Mouse (Mus musculus) brain, embryonic 14.5 days (tissue): ENCODE results near the gene Hist1h2ac.

Source experiments
- CTCF ChIP-seq: fragments of 200-500 bp; IDR thresholded peaks from 2 replicates; pipeline ENCODE4 v1.5.1; 2012; ENCODE audit warnings: inconsistent platforms, mild to moderate bottlenecking, moderate library complexity, borderline replicate concordance; ENCODE audit not compliant: insufficient read depth, insufficient read length; ENCODE audit errors: extremely low read depth
- POLR2A ChIP-seq: fragments of 200-500 bp; IDR thresholded peaks from 2 replicates; pipeline ENCODE4 v1.6.1; 2012; ENCODE audit warnings: mild to moderate bottlenecking, inconsistent platforms, borderline replicate concordance; ENCODE audit not compliant: poor library complexity, insufficient read depth, insufficient read length, severe bottlenecking; ENCODE audit errors: extremely low read depth

GRCm38 (mm10) chr13:23716261-23717042 lies 32.7 kb upstream of the Hist1h2ac start:
- no peak for TF ChIP-seq CTCF
- no peak for TF ChIP-seq POLR2A
